Mouse (Mus musculus) erythroblast, embryonic 14.5 days (primary cell): Measurements from ENCODE around the gene 3110021N24Rik. TPM values are rescaled to one million over a fixed set of nuclear protein-coding genes. Genes with fewer than 3 reads are reported as not detected.
"Not testable (repeated sequence)": the region's sequence is repeated elsewhere in the genome, so short reads cannot be mapped to it uniquely, and the experiment has no call there.

Experiments used
- H3K27me3 ChIP-seq: 2 replicates; pipeline ENCODE4 v1.6.1; 2012; ENCODE audit warnings: inconsistent platforms; ENCODE audit not compliant: control insufficient read depth
- H3K36me3 ChIP-seq: 2 replicates; pipeline ENCODE4 v1.6.1; 2012; ENCODE audit warnings: mild to moderate bottlenecking, inconsistent platforms; ENCODE audit not compliant: control insufficient read depth
- H3K4me1 ChIP-seq: 2 replicates; pipeline ENCODE4 v1.6.1; 2012; ENCODE audit warnings: inconsistent platforms; ENCODE audit not compliant: control insufficient read depth
- H3K4me3 ChIP-seq: replicated peaks from 2 replicates; pipeline ENCODE3; 2012; ENCODE audit warnings: moderate library complexity, mild to moderate bottlenecking, inconsistent platforms
- H3K9me3 ChIP-seq: 2 replicates; pipeline ENCODE4 v1.6.1; 2012; ENCODE audit warnings: low read length, inconsistent platforms, mixed read lengths; ENCODE audit not compliant: control insufficient read depth
- GATA1 ChIP-seq: IDR thresholded peaks from 2 replicates; pipeline ENCODE4 v1.6.1; 2012; ENCODE audit warnings: low read length, inconsistent platforms, mixed read lengths
- TAL1 ChIP-seq: IDR thresholded peaks from 3 replicates; pipeline ENCODE4 v1.6.1; 2012; ENCODE audit warnings: low read length, inconsistent platforms, mixed read lengths
- polyA plus RNA-seq: library from polyadenylated mRNA; stranded (reverse); fragments of >175 nt; gene quantifications from 2 replicates; pipeline ENCODE4 v1.2.3, GENCODE M21; 2012

Gene 3110021N24Rik
- not detected in 2 replicates for polyA plus RNA-seq

DNA sequence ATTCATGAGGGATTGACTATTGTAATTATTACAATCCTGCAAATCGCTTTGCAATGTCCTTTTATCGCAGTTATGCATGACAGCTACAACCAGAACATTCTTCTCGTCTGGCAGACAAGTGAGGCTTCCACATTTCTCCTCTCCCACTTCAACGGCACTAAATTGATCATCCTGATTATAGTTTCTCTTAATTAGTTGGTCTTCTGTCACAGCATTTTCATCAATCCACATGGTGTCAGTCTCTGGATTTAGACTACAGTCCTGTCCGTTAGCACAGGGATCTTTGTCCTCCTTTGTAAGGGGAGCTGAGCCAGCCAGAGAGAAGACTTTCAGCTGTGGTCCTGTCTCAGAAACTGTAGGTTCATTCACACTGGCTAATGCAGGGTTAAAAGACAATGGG is at the start of gene 3110021N24Rik:
Gene 3110021N24Rik (plus strand): TSS at position 301 of the 400 bp plus-strand sequence.
- Histone ChIP-seq H3K4me3 (no peak within 1 kb of the TSS), H3K9me3 (no peaks in the 10 kb centered on the region), H3K4me1 (no peaks in the 10 kb centered on the region), H3K27me3 (no peaks in the 10 kb centered on the region), H3K36me3 (no peaks in the 10 kb centered on the region)
- TF ChIP-seq TAL1 (no peak), GATA1 (no peak)

GRCm38 (mm10) chr4:108686156-108686555 is 33.3 kb upstream of the 3110021N24Rik start:
- TF ChIP-seq GATA1 (no peak), TAL1 (no peak)
- no peaks in the 10 kb centered on the region for H3K4me1 ChIP-seq
- H3K36me3 ChIP-seq: no peaks in the 10 kb centered on the region
- no peak overlapping the region for H3K4me3 ChIP-seq
- H3K9me3 ChIP-seq: no peaks in the 10 kb centered on the region
- H3K27me3 ChIP-seq: no peaks in the 10 kb centered on the region

GRCm38 (mm10) chr4:108687098-108687497 is 32.4 kb upstream of the 3110021N24Rik start:
- H3K4me3 ChIP-seq, H3K36me3 ChIP-seq, H3K27me3 ChIP-seq, H3K4me1 ChIP-seq, H3K9me3 ChIP-seq: not testable (repeated sequence)

DNA sequence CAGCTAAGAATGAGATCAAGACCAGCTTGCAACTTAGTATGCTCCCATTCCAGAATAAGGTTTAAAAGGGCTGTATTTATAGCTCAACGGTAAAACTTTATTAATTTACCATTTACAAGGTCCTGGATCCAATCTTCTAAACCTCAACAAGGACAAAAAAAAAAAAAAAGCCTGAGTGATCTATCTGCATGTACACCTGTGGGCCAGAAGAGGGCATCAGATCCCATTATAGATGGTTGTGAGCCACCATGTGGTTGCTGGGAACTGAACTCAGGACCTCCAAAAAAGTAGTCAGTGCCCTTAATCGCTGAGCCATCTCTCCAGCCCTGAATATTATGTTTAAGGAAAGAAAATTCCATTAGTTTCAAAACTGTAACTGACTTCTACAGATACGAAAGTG is 29.0 kb upstream of the 3110021N24Rik start:
- Histone ChIP-seq H3K9me3 (no peaks in the 10 kb centered on the region), H3K36me3 (no peaks in the 10 kb centered on the region), H3K4me1 (no peaks in the 10 kb centered on the region; the same call in 1 of the 2 replicates), H3K27me3 (no peaks in the 10 kb centered on the region), H3K4me3 (no peak overlapping the region)
- TF ChIP-seq GATA1 (no peak), TAL1 (no peak)

DNA sequence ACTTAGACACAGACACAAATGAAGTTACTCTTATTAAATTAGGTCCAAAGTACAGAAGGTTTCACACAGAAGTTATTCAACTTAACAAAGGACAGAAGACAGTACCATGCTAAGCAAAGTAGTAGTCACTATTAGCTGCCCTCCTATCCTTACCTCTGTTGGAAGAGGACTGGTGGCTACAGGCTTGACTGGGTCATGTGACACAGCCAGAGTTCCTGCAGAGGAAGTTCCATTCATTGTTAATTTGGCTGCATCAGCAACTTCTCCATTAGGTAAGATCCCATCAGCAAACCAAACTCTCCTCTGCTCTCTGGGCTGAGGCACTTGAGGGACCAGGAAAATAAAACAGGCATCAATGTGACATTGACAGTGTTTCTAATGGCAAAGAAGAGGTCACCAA is 28.0 kb upstream of the 3110021N24Rik start:
- no peaks in the 10 kb centered on the region for H3K27me3 ChIP-seq
- H3K9me3 ChIP-seq: no peaks in the 10 kb centered on the region
- no peak overlapping the region for H3K4me3 ChIP-seq
- TF ChIP-seq TAL1: no peak
- TF ChIP-seq GATA1: no peak
- no peaks in the 10 kb centered on the region; the same call in 1 of the 2 replicates for H3K4me1 ChIP-seq
- no peaks in the 10 kb centered on the region for H3K36me3 ChIP-seq

- Histone ChIP-seq H3K9me3 (no peaks in the 10 kb centered on the region), H3K4me3 (no peak overlapping the region), H3K4me1 (no peaks in the 10 kb centered on the region; the same call in 1 of the 2 replicates), H3K36me3 (no peaks in the 10 kb centered on the region), H3K27me3 (no peaks in the 10 kb centered on the region)
- TF ChIP-seq GATA1 (no peak), TAL1 (no peak)
These were observed 22.5 kb upstream of the 3110021N24Rik start for GRCm38 (mm10) chr4:108696934-108697333.

GRCm38 (mm10) chr4:108708209-108708608 is 11.2 kb upstream of the 3110021N24Rik start:
- Histone ChIP-seq H3K9me3 (no peaks in the 10 kb centered on the region), H3K36me3 (no peaks in the 10 kb centered on the region), H3K27me3 (no peaks in the 10 kb centered on the region), H3K4me1 (no peaks in the 10 kb centered on the region), H3K4me3 (no peak overlapping the region)
- no peak for TF ChIP-seq GATA1
- no peak for TF ChIP-seq TAL1

GRCm38 (mm10) chr4:108721245-108721784 is 1.9 kb downstream of the 3110021N24Rik start:
- no peaks in the 10 kb centered on the region for H3K9me3 ChIP-seq
- no peaks in the 10 kb centered on the region for H3K36me3 ChIP-seq
- H3K4me1 ChIP-seq: no peaks in the 10 kb centered on the region
- H3K4me3 ChIP-seq: no peak overlapping the region
- no peak for TF ChIP-seq GATA1
- TF ChIP-seq TAL1: no peak
- no peaks in the 10 kb centered on the region for H3K27me3 ChIP-seq

DNA sequence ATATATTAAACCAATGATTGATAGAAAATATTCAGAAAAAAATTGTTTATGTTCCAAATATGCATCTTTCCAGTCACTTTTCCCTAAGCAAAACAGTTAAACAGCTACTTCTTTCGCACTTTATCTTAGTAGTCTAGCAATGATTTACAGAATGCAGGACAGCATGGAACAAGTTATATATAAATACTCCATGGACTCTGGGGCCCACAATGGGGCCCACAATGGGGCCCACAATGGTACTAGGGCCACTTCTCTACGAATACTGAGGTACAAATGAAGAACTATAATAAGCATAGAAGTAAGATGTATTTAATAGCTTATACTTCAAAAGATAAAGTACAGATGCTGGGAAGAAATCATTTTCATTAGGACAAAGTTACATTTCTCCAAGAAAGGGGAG is 4.7 kb downstream of the 3110021N24Rik start:
- Histone ChIP-seq H3K4me1 (no peaks in the 10 kb centered on the region), H3K36me3 (no peaks in the 10 kb centered on the region), H3K27me3 (no peaks in the 10 kb centered on the region), H3K4me3 (no peak overlapping the region), H3K9me3 (no peaks in the 10 kb centered on the region)
- no peak for TF ChIP-seq GATA1
- no peak for TF ChIP-seq TAL1

- Histone ChIP-seq H3K36me3 (no peaks in the 10 kb centered on the region), H3K4me1 (no peaks in the 10 kb centered on the region), H3K9me3 (no peaks in the 10 kb centered on the region), H3K27me3 (no peaks in the 10 kb centered on the region), H3K4me3 (no peak overlapping the region)
- TF ChIP-seq TAL1: no peak
- TF ChIP-seq GATA1: no peak
These were observed 11.0 kb downstream of the 3110021N24Rik start for GRCm38 (mm10) chr4:108730450-108730849.
